Mouse (Mus musculus) forelimb bud, embryonic 11.5 days (tissue): ENCODE data around the gene Runx2.

Source experiments
- DNase-seq: peaks from one replicate; pipeline ENCODE4 v3.0.0-alpha.2; 2012; ENCODE audit warnings: low read depth, low spot score

Gene Runx2

DNA sequence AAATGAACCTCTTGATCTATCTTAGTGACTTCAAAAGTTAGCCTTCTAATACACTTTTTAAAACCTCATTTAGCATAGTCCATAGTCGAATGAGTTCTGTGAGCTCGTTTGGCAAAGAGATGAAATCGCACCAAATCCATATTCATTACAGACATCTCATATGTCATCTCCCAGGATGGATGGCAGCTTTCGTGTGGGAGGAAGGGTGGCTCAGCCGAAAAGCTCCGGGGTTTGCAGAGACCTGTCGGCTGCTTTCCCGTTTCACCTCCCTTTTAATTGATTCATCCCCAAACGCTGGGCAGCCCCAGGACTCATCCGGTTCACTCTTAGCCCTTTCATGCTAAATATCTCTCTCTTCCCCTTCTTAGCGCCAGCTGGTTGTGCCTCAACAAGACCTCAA lies 275.7 kb downstream of the Runx2 start:
- peak; percentile 49 for DNase-seq

GRCm38 (mm10) chr17:44530000-44530399 lies 284.6 kb downstream of the Runx2 start:
- no peak for DNase-seq

- DNase-seq, result no peak
These were observed 286.0 kb downstream of the Runx2 start for GRCm38 (mm10) chr17:44528617-44529016.

DNA sequence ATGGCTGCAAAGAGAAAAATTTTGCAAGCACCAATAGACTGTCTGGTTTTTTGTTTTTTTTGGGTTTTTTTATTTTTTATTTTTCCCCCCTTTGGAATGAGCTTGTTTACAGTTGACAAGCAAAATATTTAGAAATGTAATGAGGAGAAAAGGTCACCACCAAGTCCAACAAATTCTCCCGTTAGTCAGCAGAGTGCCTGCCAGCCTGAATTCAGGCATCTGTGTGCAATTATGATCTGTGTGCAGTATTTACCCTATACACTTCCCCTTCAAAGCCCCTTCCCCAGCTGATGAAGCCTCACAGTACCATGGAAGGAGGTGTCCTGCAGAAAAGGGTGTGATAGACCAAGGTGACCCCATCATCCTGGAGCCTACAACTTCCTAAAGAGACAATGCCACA lies 290.5 kb downstream of the Runx2 start:
- no peak for DNase-seq

DNA sequence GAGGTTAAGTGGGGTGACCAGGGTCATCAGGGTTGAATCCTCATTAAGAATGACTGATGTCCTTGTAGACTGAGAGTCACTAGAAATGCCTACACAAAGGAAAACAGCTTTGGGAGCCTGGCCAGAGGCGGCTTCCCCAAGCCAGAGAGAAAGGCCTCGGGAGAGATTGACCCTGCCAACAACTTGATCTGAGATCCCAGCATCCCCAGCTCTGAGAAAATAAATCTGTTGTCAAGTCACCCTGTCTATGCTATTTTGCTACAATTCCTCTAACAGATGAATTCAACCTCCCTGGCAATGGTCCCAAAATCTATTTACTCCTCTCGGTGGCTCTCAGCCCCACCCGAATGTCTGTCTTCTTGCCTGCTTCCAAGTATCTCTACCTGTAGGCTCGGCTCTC lies 291.7 kb downstream of the Runx2 start:
- no peak for DNase-seq

DNA sequence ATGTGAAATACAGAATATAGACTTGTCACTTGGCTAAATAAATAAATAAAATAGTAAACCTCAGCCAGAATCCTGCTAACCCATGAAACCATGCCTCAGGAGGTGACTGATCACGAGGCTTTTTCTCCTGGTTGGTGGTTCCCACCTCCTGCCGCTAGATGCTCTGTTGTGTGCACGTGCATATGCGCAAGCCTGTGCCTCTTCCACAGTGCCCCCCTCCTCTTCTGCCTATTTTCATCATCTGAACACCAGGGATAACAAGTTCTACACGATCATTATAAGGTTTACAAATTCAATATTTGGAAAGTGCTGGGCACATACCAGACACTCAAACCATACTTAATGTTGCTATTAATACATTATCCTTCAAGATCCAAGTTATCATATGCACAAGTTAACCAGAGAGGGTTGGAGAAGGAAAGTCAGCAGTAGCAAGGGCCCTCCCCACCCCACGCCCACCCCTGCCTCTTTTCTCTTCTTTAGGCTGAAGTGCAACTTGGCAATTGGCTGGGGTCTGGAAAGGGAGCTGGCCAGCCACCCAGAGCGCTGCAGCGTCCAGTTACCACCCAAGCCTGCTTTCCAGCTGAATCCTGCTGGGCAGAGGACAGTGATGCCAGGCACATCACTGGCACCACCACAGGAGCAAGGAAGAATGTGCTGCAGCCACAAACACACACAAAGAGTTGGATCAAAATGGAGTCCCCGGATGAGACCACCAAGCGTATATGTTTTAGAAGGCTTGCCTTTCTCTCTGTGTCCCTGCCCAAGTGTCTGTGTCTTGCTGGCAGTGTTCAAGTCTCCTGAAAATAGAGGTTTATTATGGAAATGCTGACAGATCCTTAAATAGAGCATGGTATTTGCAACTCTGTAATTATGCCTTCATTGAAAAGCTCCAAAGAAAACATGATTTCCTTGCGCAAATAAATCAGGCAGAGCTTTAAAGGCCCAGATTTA lies 294.2 kb downstream of the Runx2 start:
- DNase-seq, result no peak

DNA sequence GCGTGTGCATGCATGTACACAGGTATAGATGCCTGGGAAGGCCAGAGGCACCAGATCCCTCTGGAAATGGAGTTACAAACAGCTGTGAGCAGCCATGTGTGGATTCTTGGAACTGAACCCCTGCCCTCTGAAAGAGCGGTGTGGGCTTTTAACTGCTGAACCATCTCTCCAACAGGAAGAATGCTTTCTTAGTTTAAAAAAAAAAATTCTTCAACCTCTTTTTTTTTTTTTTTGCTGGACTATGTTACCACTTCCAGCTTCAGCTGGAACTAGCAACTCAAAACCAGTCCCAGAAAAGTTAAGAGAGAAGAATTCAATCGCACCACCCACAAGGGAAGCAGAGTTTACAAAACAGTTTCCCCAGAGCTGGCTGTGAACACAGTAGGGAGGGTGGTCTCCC lies 295.2 kb downstream of the Runx2 start:
- DNase-seq, result no peak

DNA sequence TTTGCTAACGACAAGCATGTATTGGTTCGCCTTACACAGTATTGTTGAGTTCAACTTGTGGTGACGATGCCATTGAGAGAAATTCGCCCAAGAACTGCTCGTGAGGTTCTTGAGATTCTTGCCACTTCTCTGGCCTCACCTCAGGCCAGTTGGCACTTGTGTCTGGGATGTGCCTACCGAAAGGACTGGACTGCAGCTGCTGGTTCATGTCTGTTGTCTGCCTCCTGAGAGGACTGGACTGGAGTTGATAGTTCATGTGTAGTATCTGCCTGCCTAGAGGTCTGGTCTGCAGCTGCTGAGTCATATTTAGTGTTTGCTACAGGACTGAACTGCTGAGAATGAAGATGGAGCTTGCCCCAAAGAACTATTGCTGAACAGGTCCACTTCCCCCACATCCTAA lies 296.4 kb downstream of the Runx2 start:
- no peak for DNase-seq

GRCm38 (mm10) chr17:44508198-44508715 lies 306.3 kb downstream of the Runx2 start:
- DNase-seq, result peak; percentile 11

DNA sequence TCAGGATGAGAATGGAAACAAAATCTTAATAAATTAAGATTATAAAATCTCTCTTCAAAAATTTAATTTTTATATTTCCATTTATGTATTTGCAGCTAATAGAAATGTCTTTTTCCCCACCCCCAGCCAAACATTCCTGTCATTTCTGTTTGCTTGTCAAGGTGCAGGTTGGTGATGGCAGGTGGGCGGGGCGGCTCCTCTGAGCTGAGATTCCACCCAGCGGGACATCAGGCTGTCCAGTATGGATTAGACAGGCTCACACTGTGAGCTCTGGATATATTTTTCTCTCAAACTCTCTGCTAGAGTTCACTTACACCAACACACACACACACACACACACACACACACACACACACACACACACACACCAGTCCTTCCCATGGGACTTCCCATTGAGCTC lies 306.9 kb downstream of the Runx2 start:
- no peak for DNase-seq

GRCm38 (mm10) chr17:44506524-44506923 lies 308.1 kb downstream of the Runx2 start:
- DNase-seq, result peak; percentile 67

DNA sequence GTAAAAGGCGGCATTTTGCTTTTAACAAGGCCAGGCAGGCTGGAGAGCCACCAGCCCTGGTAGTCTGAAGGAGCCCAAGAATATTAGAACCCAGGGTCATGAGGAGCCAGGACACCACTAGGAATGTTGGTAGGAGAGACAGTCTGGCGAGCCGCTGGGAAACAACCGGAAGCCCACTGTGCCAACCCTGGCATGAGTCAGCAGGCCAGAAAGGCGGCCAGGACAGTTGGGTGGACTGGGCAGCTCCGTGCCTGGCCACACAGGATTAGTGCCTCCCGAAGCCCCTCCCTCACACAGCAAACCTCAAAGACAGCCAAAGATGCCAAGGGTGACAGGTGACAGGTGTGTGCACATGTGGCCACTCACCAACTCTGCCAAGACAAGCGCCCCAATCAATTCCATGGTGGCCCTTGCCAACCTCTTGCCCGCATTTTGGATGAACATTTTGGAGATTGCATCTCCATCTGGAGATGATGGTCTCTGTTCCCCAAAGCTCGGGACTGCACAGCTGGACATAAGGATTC lies 309.7 kb downstream of the Runx2 start:
- peak; percentile 16 for DNase-seq

GRCm38 (mm10) chr17:44502176-44502575 lies 312.4 kb downstream of the Runx2 start:
- DNase-seq, result no peak

GRCm38 (mm10) chr17:44500306-44500899 lies 314.2 kb downstream of the Runx2 start:
- DNase-seq, result no peak

GRCm38 (mm10) chr17:44490164-44490794 lies 324.3 kb downstream of the Runx2 start:
- DNase-seq, result no peak

GRCm38 (mm10) chr17:44489346-44489745 lies 325.3 kb downstream of the Runx2 start:
- DNase-seq, result no peak

GRCm38 (mm10) chr17:44487514-44488244 lies 326.9 kb downstream of the Runx2 start:
- DNase-seq, result no peak

DNA sequence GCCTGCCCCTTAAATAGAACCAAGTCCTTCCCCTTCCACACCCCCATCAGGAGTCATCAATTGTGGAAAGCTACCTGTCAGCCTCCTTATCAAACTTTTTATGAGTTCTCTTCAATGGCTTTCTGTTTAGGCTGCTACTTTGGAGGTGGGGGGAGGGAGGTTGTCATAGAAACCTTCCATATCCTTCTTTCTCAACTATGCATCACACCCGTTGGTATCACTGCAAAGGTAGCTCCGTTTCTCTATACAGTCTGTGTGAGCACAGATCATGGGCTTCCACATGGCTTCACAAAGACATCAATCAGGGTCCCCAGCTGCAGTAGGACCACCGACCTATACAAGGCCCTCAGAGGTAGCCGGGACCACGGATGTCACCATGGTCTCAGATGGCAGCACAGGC lies 329.3 kb downstream of the Runx2 start:
- DNase-seq, result no peak

DNA sequence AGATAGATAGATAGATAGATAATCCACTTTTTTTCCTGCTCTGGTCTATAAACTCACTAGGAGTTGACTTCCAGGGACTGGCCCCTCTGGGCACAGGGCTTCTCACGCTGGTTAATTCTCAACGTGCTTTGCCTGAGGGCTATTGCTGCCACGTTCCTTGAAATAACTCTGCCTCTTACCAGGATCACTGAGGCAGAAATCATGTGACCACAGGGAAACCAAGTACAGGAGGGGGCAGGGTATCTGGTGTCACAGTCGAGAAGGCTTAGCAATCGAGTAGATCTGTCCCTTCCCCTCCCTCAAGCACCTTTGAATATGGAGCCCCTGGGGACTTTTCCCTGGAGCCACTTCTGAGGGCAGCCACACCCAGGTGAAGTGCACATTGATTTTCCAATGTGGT lies 334.7 kb downstream of the Runx2 start:
- DNase-seq, result no peak

DNA sequence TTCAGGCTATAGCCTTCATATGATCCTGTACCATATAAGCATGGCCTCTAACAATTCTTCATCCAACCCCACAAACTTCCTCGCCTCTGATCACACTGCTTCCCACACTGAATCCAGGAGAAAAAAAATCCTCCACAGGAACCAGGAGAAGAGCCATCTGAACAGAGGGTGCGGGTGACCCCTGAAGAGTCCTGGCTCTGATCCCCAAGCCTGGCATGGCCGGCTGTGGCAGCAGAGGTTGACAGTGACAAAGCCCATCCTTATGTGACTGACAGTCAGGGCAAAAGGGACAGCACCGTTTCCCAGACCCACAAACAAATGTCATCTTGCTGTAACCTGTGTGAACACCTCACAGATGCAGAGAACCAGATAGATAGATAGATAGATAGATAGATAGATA lies 335.1 kb downstream of the Runx2 start:
- no peak for DNase-seq

- no peak for DNase-seq
These were observed 338.7 kb downstream of the Runx2 start for GRCm38 (mm10) chr17:44475910-44476309.
